Mouse (Mus musculus): ENCODE results near the gene Tex46. TPM values are rescaled to one million over a fixed set of nuclear protein-coding genes. Genes with fewer than 3 reads are reported as not detected.

Tex46 gene
- not detected for polyA plus RNA-seq (2017; shearing (Covaris generic))

GRCm38 (mm10) chr4:136610387-136610856 lies at the start of gene Tex46:
Tex46 (plus strand) TSS chr4:136610437.

GRCm38 (mm10) chr4:136602568-136602967 lies 7.7 kb upstream of the Tex46 start, which contains the start of gene Kdm1a:
Kdm1a (minus strand) TSS chr4:136602723.

GRCm38 (mm10) chr4:136622388-136622787 lies 12.2 kb downstream of the Tex46 start, which contains the start of gene Lactbl1:
Lactbl1 (plus strand) TSS chr4:136622621.

Other genes with a start within 250 kb of the Tex46 start
- gene Htr1d, start 186.9 kb upstream of the Tex46 start, polyA plus RNA-seq (2017; shearing (Covaris generic)) = not detected
- gene 6030445D17Rik, start 148.2 kb upstream of the Tex46 start, polyA plus RNA-seq (2017; shearing (Covaris generic)) = not detected
- gene Luzp1, start 140.7 kb upstream of the Tex46 start, polyA plus RNA-seq (2017; shearing (Covaris generic)) = 9.9 TPM
- 7.2 TPM for gene Kdm1a, start 7.7 kb upstream of the Tex46 start, polyA plus RNA-seq (2017; shearing (Covaris generic))
- 0.09 TPM for gene Lactbl1, start 12.2 kb downstream of the Tex46 start, polyA plus RNA-seq (2017; shearing (Covaris generic))
- not detected for gene Ephb2, start 225.6 kb downstream of the Tex46 start, polyA plus RNA-seq (2017; shearing (Covaris generic))

All from activated CD4-positive, CD25-positive, alpha-beta regulatory T cell, adult 9 weeks (primary cell).